Mouse (Mus musculus) erythroblast, embryonic 14.5 days (primary cell): Measurements from ENCODE around the gene 4931428F04Rik. TPM values are rescaled to one million over a fixed set of nuclear protein-coding genes. Genes with fewer than 3 reads are reported as not detected.

Experiments used
- H3K27me3 ChIP-seq: 2 replicates; pipeline ENCODE4 v1.6.1; 2012; ENCODE audit warnings: inconsistent platforms; ENCODE audit not compliant: control insufficient read depth
- H3K36me3 ChIP-seq: 2 replicates; pipeline ENCODE4 v1.6.1; 2012; ENCODE audit warnings: mild to moderate bottlenecking, inconsistent platforms; ENCODE audit not compliant: control insufficient read depth
- H3K4me1 ChIP-seq: 2 replicates; pipeline ENCODE4 v1.6.1; 2012; ENCODE audit warnings: inconsistent platforms; ENCODE audit not compliant: control insufficient read depth
- H3K4me3 ChIP-seq: replicated peaks from 2 replicates; pipeline ENCODE3; 2012; ENCODE audit warnings: moderate library complexity, mild to moderate bottlenecking, inconsistent platforms
- H3K9me3 ChIP-seq: 2 replicates; pipeline ENCODE4 v1.6.1; 2012; ENCODE audit warnings: low read length, inconsistent platforms, mixed read lengths; ENCODE audit not compliant: control insufficient read depth
- GATA1 ChIP-seq: IDR thresholded peaks from 2 replicates; pipeline ENCODE4 v1.6.1; 2012; ENCODE audit warnings: low read length, inconsistent platforms, mixed read lengths
- TAL1 ChIP-seq: IDR thresholded peaks from 3 replicates; pipeline ENCODE4 v1.6.1; 2012; ENCODE audit warnings: low read length, inconsistent platforms, mixed read lengths
- polyA plus RNA-seq: library from polyadenylated mRNA; stranded (reverse); fragments of >175 nt; gene quantifications from 2 replicates; pipeline ENCODE4 v1.2.3, GENCODE M21; 2012

Gene 4931428F04Rik
- 0.01 and 0.09 TPM in 2 replicates for polyA plus RNA-seq

DNA sequence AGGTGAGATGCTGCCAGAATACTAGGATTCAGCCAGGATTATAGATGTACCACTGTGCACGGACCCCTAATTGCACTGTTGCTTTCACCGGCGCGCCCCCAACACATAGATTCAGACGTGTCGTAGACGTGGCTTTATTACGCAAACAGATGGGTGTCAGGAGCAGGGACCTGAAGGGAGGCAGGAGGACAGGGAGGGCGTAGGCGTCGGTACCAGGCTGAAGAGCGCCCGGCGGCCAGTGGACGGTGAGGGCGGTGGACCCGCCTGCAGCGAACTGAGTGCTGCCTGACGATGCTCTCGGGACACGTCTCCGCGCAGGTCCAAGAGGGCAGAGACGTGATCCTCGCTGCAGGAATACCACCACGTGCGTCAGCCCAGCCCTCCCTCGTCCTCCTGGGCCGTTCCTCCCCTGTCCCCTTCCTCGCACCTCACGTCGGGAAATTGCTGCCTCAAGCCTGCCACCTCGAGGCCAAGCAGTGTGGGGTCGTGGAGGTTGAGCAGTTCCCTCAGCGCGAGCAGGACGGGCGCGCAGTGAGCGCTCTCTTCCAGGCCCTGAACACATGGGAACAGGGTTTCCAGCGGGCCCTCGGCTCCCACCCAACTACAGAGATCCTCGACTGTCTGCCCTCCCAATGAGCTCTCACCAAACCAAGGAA lies at the start of gene 4931428F04Rik:
TSS of gene 4931428F04Rik (minus strand) at position 60 of the 656 bp plus-strand sequence.
- Histone ChIP-seq H3K9me3 (no peaks in the 10 kb centered on the region), H3K4me3 (peak within 1 kb of the TSS; percentile 64), H3K27me3 (peaks cover 42% of the 10 kb centered on the region), H3K36me3 (no peaks in the 10 kb centered on the region; the same call in 1 of the 2 replicates), H3K4me1 (peaks cover 29% of the 10 kb centered on the region)
- TF ChIP-seq TAL1: no peak
- TF ChIP-seq GATA1: no peak

DNA sequence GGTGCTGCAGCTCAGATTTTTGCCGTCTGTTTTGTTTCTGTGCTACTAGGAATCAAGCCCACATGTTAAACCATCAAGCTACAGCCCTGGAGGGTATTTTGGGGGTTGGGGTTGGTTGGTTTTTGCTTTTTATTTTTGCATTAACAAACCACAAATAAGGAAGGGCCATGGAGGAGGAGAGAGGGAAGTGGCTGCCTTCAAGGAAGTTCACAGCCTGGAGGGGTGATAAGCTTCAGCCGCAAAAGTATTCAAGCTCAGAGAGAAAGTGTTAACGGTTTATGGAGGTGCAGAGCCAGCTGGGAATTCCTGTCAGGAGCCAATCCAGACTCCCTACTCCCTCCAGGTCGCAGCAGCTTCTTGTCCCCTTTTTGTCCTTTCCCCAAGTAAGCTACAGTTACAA lies 49.3 kb upstream of the 4931428F04Rik start:
- Histone ChIP-seq H3K36me3 (peaks cover 22% of the 10 kb centered on the region), H3K4me3 (no peak overlapping the region), H3K27me3 (no peaks in the 10 kb centered on the region), H3K4me1 (peaks cover 39% of the 10 kb centered on the region), H3K9me3 (peaks cover 3% of the 10 kb centered on the region)
- TF ChIP-seq GATA1 (no peak), TAL1 (no peak)

DNA sequence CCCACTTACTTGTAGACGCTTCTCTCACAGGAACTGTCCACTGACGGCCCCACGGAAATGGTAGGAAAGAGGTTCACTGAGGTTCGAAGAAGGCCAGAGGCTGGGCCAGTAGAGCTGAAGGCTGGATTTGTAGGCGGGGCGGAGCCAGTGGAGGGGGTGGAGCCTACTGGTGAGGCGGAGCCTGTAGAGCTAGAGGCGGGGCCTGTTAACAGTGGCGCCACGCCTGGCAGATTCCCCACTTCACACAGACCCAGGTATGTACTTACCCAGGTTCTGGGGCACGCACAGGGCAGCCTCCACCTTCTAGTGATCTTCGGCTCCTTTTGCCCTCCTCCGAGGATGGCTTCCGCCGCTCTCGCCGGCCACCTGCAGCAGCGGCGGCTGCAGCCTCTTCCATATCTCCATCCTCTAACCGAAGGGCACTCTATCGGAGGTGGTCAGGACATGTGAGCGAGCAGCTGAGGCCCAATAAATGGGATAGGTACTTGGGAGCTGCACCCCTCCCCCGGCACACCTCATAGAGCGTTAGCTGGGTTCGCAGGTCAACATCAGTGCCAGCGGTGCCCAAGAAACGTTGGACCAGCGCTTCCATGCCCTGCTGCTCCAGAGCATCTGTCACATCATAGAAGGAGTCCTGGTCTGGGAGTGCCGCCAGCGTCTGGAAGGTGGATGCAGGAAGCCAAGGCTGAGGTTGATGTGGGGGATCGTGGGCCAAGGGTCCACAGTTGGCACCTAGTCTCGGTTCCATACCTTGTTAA lies 46.9 kb upstream of the 4931428F04Rik start:
- Histone ChIP-seq H3K4me3 (no peak overlapping the region), H3K36me3 (peaks cover 36% of the 10 kb centered on the region)

DNA sequence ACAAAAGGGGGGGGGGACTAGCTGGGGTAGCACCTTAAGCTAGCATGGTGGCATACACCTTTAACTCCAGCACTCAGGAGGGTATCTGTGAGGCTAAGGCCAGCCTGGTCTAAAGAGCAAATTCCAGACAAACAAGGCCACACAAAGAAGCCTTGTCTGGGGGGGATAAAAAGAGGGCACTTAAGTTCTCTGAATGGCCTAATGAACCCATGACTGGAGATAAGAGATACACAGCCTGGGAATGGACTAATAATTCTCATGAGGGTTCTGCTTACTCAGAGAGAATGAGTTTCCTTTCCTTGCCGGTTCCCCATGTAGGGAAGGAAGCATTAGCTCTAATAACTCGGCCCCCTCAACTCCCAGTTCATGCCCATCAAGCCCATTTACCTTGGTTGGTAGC lies 42.9 kb upstream of the 4931428F04Rik start:
- TF ChIP-seq GATA1 (no peak), TAL1 (no peak)
- peaks cover 75% of the 10 kb centered on the region for H3K36me3 ChIP-seq
- peaks cover 21% of the 10 kb centered on the region for H3K4me1 ChIP-seq

More for the DNA sequence above, 46.9 kb upstream of the 4931428F04Rik start:
- H3K9me3 ChIP-seq: peaks cover 3% of the 10 kb centered on the region
- TF ChIP-seq GATA1 (no peak), TAL1 (no peak)
- peaks cover 35% of the 10 kb centered on the region for H3K4me1 ChIP-seq
- no peaks in the 10 kb centered on the region for H3K27me3 ChIP-seq

DNA sequence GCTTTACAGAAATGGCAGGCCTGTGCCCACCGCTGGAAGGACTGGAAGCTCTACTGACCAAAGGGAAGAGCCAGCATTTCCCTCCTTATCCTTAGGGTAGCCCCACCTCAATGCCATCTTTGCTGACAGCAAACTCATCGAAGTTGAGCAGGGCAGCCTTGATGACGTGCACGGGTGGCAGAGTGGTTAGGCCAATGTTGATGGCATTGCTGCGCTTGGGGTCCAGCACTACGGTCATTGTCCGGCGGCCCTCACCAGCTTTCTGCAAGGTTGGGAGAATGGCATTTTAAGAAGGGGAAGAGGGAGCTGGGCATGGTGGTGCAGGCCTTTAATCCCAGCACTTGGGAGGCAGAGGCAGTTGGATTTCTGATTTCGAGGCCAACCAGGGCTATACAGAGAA lies 42.3 kb upstream of the 4931428F04Rik start:
- Histone ChIP-seq H3K27me3 (no peaks in the 10 kb centered on the region), H3K4me3 (no peak overlapping the region), H3K9me3 (peaks cover 3% of the 10 kb centered on the region), H3K36me3 (peaks cover 74% of the 10 kb centered on the region), H3K4me1 (peaks cover 27% of the 10 kb centered on the region)
- TF ChIP-seq TAL1: no peak
- TF ChIP-seq GATA1: no peak

More for the DNA sequence above, 42.9 kb upstream of the 4931428F04Rik start:
- Histone ChIP-seq H3K27me3 (no peaks in the 10 kb centered on the region), H3K9me3 (peaks cover 3% of the 10 kb centered on the region), H3K4me3 (no peak overlapping the region)

DNA sequence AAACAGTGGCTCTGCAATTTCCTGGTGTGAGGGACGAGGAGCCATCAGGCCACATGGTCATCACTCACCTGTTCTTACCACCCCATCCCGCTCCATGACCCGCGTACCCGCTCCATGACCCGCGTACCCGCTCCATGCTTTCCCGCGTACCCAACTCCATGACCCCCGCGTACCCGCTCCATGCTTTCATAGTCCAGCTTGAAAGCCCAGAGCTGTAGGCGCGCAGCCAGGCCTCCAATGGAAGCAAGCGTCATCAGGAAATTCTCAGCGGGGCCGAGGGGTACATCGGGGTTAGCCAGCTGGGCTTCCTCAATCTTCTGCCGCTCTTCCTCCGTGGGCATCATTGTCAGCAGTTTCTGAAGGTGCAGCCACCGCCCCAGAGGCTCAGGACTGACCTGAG lies 41.8 kb upstream of the 4931428F04Rik start:
- peaks cover 69% of the 10 kb centered on the region for H3K36me3 ChIP-seq
- H3K27me3 ChIP-seq: no peaks in the 10 kb centered on the region

DNA sequence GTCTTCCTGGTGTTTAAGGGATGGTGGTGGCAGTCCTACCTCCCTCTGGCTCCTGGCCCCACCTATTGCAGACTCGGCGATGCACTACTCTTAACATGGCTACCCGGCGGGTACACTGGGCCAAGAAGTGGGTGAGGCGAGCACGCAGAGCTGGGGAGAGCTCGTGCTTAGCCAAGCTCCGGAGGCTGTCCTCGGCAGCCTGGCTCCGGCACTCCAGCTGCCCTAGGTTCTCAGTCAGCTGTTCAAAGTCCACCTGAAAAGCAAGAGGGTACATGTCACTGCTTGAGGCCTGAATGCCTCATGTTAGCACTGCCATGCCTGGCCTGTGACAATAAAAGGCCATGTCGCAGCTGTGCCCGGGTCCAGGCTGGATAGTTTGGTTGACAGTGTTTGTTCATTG lies 40.7 kb upstream of the 4931428F04Rik start:
- H3K4me3 ChIP-seq: no peak overlapping the region
- peaks cover 63% of the 10 kb centered on the region for H3K36me3 ChIP-seq
- TF ChIP-seq TAL1: no peak
- TF ChIP-seq GATA1: no peak
- peaks cover 34% of the 10 kb centered on the region for H3K4me1 ChIP-seq
- H3K27me3 ChIP-seq: no peaks in the 10 kb centered on the region
- no peaks in the 10 kb centered on the region for H3K9me3 ChIP-seq

More for the DNA sequence above, 41.8 kb upstream of the 4931428F04Rik start:
- TF ChIP-seq TAL1 (no peak), GATA1 (no peak)
- H3K4me1 ChIP-seq: peaks cover 32% of the 10 kb centered on the region
- H3K9me3 ChIP-seq: peaks cover 3% of the 10 kb centered on the region
- H3K4me3 ChIP-seq: no peak overlapping the region

DNA sequence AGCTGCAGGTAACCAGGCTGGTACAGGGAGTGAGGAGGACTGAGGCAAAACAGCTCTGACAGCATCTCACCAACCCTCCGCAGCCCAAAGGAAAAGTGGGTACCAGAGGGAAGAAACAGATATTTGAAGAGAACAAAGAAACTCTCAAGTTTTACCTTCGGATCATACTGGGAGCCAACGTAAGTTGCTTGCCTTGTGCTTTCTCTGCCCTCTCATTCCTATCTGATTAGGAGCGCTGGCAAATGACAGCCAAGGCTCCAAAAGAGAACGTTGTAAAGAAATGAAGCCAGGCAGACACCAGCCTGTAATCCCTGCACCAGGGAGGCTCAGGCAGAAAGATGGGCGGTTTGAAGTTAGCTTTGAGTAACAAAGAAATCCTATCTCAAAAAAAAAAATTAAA lies 37.3 kb upstream of the 4931428F04Rik start:
- Histone ChIP-seq H3K36me3 (peaks cover 78% of the 10 kb centered on the region), H3K9me3 (no peaks in the 10 kb centered on the region), H3K4me3 (peak overlapping the region; percentile 85), H3K4me1 (peaks cover 67% of the 10 kb centered on the region), H3K27me3 (no peaks in the 10 kb centered on the region)
- TF ChIP-seq TAL1 (no peak), GATA1 (peak; percentile 77)

DNA sequence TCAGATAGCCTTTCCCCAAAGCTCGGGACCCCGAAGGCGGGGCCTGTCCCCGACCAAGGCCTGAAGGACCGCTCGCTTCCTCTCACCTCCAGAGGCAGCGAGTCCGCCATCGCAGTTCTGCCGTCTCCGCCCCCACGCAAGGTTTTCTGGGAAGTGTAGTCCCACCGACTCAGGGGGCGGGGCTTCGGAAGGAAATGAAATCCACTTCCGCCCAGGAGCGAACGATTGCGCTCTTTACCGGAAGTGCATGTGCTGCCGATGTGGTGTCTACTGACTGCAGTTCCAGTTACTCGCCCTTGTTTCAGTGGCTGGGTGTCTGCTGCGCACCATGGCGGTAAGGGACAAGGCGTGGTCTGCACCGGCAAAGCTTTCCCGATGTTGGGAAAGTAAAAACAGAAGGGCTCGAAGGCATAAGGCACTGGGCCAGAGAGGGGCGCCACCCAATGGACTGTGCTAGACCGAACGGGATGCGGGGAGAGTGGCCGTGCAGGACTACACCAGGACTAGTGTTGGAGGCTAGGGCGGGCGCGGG lies 36.5 kb upstream of the 4931428F04Rik start, which contains the start of the genes Lrrc29 and Tmem208:
TSS of gene Lrrc29 (minus strand) at position 138 of the 532 bp plus-strand sequence.
TSS of gene Tmem208 (plus strand) at position 214 of the 532 bp plus-strand sequence.
- Histone ChIP-seq H3K4me1 (peaks cover 74% of the 10 kb centered on the region), H3K9me3 (no peaks in the 10 kb centered on the region), H3K36me3 (peaks cover 78% of the 10 kb centered on the region), H3K4me3 (peak within 1 kb of the TSS; percentile 85), H3K27me3 (no peaks in the 10 kb centered on the region)
- TF ChIP-seq TAL1 (no peak), GATA1 (no peak)
